Mouse (Mus musculus) adrenal gland, postnatal 25 days (tissue): Measurements from ENCODE around the gene 1810013L24Rik. TPM values are rescaled to one million over a fixed set of nuclear protein-coding genes. Genes with fewer than 3 reads are reported as not detected.

Experiments
- DNase-seq: peaks from one replicate; pipeline ENCODE4 v3.0.0; 2021; ENCODE audit warnings: mixed read lengths
- long read RNA-seq: library from polyadenylated mRNA; stranded (forward); transcript quantifications from one replicate; pipeline ENCODE4 v2.0.0, GENCODE M21; 2021
- total RNA-seq: library from RNA; stranded (reverse); gene quantifications from 2 replicates; pipeline ENCODE4 v1.2.3, GENCODE M21; 2021

Gene 1810013L24Rik
- 79.5 and 93.3 TPM in 2 replicates for total RNA-seq
- long read RNA-seq, full-length matches to known transcripts, result 23 of 37 reads
- long read RNA-seq, partial matches to known transcripts, result 12 of 37 reads
- long read RNA-seq, other reads (novel, unspliced or antisense), result 2 of 37 reads

GRCm38 (mm10) chr16:8829564-8830359 is at the start of gene 1810013L24Rik:
TSS of gene 1810013L24Rik (plus strand) at chr16:8830100.
- DNase-seq, result peak; percentile 97

GRCm38 (mm10) chr16:8780187-8780586 is 49.7 kb upstream of the 1810013L24Rik start:
- no peak for DNase-seq

DNA sequence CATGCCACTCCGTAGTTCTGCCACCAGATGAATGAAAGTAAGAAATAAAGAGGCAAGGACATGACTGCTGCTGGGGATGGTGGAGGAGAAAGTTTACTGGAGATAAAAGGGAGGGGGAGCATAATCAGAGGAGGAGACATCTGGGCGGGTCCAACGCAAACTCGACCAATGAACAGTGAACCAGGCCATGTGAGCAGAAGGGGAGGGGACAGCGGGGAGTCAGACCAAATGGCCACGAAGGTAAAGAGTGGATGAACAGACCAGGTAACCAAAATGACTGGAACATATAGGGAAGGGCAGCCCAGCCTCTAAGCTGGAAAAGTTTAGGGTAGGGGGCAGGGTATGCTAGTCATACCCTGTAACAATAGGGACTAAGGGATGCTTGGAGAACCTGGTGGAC is 48.7 kb upstream of the 1810013L24Rik start:
- no peak for DNase-seq

DNA sequence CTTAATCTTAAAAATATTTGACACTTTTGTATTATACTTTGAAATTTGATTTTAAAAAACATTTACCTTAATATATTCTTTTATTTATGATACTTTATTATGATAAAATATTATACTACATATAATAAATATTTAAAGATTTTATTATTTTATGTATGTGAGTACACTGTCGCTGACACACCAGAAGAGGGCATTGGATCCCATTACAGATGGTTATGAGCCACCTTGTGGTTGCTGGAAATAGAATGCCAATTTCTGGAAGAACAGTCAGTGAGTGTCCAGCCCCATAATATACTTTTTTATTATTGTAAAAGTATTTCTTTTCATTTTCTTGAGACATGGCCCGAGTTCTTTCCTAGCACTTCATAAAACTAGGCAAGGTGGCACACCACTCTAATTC is 48.2 kb upstream of the 1810013L24Rik start:
- DNase-seq, result no peak

DNA sequence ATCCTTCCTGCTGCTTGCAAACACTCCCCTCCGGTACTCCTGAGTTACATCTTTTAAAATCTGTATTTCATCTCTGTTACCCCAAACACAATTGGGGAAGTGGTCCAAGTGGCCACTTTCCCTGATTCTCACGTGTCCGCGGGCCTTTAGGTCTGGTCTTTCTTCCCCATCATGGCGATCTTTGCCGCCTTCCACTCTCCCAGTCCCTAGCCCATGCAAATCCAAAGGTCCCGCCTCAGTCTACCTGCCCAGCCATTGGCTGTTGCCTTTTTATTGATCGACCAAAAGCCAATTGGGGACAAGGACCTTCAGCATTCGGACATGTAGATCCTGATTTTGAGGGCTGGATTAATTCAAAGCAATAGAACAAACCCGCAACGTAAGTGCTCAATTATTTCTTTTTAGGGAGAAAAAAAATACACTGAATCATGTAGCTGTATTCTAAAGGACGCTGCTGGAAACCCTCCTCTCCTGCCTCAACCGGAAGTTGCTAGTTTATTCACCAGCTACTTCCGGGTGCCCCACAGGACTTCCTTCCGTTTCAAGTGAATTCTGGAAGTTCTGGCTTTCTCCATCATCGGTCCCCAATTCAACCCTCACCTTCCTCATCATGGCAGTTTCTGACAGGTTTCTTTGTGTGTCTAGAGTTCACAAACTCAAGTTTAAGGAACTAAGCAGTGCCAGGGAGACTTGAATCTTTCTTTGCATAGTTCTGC is 46.5 kb upstream of the 1810013L24Rik start:
- DNase-seq, result no peak

GRCm38 (mm10) chr16:8784753-8785152 is 45.1 kb upstream of the 1810013L24Rik start:
- peak; percentile 37 for DNase-seq

DNA sequence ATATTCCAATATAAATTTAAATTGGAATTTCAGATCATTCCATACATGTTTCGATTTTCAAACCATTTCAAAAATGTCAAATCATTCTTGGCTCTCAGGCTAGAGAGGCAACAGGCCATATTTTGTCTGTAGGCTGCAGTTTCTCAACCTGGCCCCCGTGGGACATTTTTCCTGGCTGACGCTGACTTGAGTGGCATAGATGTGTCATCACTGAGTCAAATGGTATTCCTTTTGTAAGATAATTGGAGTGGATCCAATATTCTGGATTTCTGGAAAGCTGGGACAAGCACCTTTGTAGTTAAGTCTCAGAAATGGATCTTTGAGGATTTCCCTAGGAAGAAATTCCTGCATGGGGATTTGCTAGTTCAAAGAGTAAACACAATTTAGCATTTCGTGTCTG is 39.0 kb upstream of the 1810013L24Rik start:
- DNase-seq, result peak; percentile 39

- no peak for DNase-seq
These were observed 37.8 kb upstream of the 1810013L24Rik start, which contains the start of gene Usp7 for GRCm38 (mm10) chr16:8791949-8792557. TSS of gene Usp7 (minus strand) at chr16:8792308.

DNA sequence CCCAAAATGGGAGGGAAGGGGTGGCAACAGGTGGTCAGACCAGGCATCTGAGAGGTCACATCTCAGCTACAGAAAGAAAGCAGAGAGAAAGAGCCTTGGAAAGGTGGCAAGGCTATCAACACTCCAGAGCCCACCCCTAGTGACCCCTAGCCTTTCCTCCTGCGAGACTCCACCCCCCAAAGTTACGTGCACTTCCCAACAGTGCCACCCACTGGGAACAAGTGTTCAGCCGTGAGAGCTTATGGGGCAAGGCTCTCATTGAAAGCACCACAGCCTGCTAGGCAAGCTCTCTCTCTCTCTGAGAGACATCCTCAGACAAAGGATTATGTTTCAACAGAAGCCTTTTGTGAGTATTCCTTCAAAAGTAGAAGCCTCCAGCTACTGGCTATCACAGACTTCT is 34.9 kb upstream of the 1810013L24Rik start:
- DNase-seq, result no peak

DNA sequence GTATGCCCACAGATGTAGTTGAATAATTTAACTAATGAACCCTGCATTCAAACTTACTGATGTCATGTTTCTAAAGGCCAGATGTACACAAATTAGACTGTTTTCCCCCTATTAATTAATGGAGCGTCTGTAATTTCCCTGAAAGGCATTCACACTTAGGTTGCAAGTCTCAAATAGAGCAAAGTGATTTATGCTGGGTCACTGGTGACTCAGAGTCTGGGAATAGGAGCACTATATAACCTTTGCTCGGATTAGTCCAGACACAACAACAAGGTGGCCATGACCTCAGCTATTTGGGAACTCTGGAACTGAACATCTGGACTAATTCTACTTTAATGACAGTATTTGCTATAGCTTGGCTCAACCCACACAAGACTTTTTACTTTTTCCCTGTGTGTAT is 34.0 kb upstream of the 1810013L24Rik start:
- DNase-seq, result no peak

- peak; percentile 48 for DNase-seq
These were observed 23.2 kb upstream of the 1810013L24Rik start for GRCm38 (mm10) chr16:8806703-8807102.

DNA sequence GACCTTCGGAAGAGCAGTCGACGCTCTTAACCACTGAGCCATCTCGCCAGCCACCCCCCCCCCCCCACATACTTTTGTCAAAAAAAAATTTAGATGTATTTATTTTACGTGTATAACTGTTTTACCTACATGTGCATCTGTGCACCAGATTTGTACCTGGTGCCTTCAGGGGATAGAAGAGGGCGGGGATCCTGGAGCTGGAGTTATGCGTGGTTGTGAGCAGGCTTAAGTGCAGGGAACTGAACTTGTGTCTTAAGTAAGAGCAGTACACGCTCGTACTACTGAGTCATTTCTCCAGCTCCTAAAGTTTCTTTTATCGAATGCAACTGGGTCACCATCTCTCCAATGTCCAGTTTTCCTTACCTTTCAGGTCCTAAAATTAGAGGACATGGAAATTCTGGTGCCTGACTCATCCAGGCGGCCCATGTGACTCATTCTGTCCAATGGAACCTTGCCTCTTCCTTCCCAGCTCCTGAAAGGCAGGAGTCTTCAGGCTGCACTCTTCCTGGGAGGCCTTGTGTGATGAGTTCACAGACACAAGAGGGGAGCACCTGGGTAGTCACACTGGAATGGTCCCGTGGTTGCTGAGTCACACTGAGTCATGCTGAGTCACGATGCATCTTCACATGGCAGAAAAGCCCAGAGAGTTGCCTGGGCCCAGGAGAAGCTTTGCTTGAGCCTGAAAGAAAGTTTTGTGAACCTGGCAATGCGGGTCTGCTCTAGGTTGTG is 19.3 kb upstream of the 1810013L24Rik start:
- DNase-seq, result peak; percentile 78

DNA sequence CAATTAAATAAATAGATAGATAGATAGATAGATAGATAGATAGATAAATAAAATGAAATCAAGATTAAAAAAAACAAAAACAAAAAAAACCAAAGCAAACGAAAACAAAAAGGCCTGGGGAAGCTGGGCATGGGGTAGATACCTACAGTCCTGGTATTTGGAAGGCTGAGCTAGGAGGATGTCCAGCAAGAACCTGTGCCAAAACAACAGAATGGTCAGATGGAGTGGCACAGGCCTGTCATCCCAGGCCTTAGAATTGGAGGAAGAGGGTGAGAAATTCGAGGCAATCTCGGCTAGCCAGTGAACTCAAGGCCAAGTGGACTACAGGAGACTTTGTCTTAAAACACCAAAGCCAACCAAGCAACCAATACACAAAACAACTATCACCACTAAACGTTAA is 12.0 kb upstream of the 1810013L24Rik start:
- no peak for DNase-seq

DNA sequence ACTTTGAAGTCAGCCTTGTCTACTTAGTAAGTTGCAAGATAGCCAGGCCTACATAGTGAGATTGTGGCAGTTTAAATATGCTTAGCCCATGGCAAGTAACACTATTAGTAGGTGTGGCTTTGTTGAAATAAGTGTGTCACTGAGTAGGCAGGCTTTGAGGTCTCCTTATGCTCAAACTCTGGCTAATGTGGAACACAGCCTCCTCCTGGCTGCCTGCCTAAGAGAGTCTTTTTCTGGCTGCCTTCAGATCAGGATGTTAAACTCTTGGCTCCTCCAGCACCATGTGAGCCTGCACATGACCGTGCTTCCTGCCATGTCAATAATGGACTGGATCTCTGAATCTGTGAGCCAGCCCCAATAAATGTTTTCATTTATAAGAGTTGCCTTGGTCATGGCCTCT is 8.5 kb upstream of the 1810013L24Rik start:
- DNase-seq, result no peak

DNA sequence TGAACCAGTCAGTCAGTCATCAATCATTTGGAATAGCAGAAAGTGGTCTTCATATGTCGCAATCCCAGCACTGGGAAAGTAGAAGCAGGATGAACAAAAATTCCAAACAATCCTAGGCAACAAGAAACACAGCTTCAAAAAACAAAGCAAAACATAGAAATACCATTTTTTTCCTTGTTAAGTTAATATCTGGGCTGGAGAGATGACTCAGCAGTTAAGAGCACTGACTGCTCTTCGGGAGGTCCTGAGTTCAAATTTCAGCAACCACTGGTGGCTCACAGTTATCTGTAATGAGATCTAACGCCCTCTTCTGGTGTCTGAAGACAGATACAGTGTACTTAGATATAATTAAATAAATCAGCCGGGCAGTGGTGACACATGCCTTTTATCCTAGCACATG is 7.3 kb upstream of the 1810013L24Rik start:
- no peak for DNase-seq

- no peak for DNase-seq
These were observed 6.2 kb upstream of the 1810013L24Rik start for GRCm38 (mm10) chr16:8823661-8824060.

- DNase-seq, result peak; percentile 10
These were observed 2.5 kb upstream of the 1810013L24Rik start for GRCm38 (mm10) chr16:8827366-8827765.

DNA sequence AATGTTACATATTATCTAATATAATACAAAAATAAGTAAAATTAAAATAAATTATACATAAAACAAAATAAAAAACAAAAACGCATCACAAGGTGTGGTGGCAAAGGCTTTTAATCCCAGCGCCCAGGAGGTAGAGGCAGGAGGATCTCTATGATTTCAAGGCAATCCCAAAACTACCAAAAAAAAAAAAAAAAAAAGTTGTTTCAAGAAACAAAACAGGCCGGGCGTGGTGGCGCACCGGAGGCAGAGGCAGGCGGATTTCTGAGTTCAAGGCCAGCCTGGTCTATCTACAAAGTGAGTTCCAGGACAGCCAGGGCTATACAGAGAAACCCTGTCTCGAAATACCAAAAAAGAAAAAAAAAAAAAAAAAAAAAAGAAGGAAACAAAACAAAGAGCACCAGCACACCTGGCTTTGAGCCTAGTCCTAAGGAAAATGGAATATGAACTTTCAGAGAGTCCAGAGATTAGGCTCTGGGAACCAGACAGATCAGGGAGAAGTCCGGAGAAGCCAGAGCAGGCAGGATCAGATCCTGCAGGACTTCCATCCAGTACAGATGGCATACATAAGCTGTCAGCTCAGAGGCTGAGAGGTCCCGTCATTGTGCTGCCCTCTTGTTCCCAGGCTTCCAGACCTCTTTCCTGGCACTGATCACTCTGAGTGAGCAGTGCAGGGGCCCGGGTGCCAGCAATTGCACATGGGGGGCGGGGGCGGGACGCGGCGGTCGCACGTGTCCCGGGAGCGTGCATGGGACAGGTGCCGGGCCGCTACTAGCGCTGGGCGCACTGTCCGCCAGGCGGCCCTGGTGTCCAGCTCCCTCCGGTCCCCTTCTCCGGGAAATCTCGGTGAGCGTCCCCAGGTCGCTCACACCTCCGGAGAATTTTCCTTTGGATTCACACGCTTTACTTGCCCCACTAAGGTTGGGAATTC is 1.0 kb upstream of the 1810013L24Rik start:
- peak; percentile 76 for DNase-seq

GRCm38 (mm10) chr16:8830431-8831211 is 721 bp downstream of the 1810013L24Rik start:
- DNase-seq, result peak; percentile 82

- DNase-seq, result no peak
These were observed 1.3 kb downstream of the 1810013L24Rik start for GRCm38 (mm10) chr16:8831241-8831640.
